Mouse (Mus musculus) thymus, adult 2 months (tissue): Measurements from ENCODE around the gene Slc12a5.

Source experiments
- CTCF ChIP-seq: fragments of 200-500 bp; IDR thresholded peaks from 2 replicates; pipeline ENCODE4 v1.5.1; 2012; ENCODE audit warnings: mild to moderate bottlenecking, control low read depth, low read length, moderate library complexity, borderline replicate concordance; ENCODE audit not compliant: control insufficient read depth, poor library complexity, insufficient read depth; ENCODE audit errors: extremely low read depth
- POLR2A ChIP-seq: fragments of 200-500 bp; IDR thresholded peaks from 2 replicates; pipeline ENCODE4 v1.6.1; 2012; ENCODE audit warnings: mild to moderate bottlenecking, low read length, control low read depth, moderate library complexity; ENCODE audit not compliant: control insufficient read depth, poor library complexity, insufficient read depth; ENCODE audit errors: extremely low read depth

GRCm38 (mm10) chr2:165034131-165035057 is 73.8 kb downstream of the Slc12a5 start, which contains the start of gene Ncoa5:
- TF ChIP-seq CTCF (peak; percentile 34; the same call in 1 of the 2 replicates), POLR2A (peak; percentile 90)
